8 mouse cellular contexts compared by ENCODE assay signal in the genomic region with DNA sequence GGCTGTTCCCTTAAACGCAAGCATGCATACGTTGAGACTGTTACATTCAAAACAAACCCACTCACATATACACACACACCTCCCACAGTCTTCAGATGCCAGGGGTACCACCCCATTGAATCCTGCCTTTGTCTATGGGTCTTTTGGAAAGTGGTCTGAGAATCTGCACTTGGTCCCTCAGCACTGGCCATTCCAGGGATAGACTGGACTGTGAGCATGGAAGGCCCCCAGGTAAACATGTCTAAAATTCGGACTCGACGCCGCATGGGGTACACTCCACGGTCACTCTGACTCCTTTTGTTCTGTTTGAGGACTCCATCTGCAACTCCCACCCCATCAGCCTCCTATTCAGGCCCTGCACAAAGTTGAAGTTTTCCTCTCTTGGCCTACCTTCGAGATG. TPM values are rescaled to one million over a fixed set of nuclear protein-coding genes. Genes with fewer than 3 reads are reported as not detected.
DNase-seq lines count a peak whose midpoint lies in the region; ATAC-seq lines count a peak whose summit lies in the region.

No protein-coding gene starts in this region.

- ATAC-seq in neural tube, embryonic 11.5 days (ENCODE audit: insufficient read depth, low FRiP score, low TSS enrichment): 0 out of 2 replicates have a peak, but pooled peaks have one; percentile 20
- ATAC-seq in megakaryocyte progenitor cell, adult 5-6 weeks (replicated peaks; ENCODE audit: poor library complexity): 0 out of 2 replicates have a peak, but pooled peaks have one; percentile 1
- ATAC-seq in activated CD4-positive, CD25-positive, alpha-beta regulatory T cell, adult 4 months: no peak

- no peak overlapping the region for H3K9ac ChIP-seq in neural tube, embryonic 11.5 days (ENCODE audit: low read length)

- 79% methylated on average over 8 of the region's 8 CpGs for WGBS in neural tube, embryonic 11.5 days

- H3K9me3 ChIP-seq in neural tube, embryonic 11.5 days (ENCODE audit: control insufficient read depth, low read length): no peaks in the 10 kb centered on the region

- H3K4me1 ChIP-seq in neural tube, embryonic 11.5 days (ENCODE audit: control insufficient read depth, insufficient read depth, low read length): peaks cover 4% of the 10 kb centered on the region; the same call in 1 of the 2 replicates

- H3K36me3 ChIP-seq in neural tube, embryonic 11.5 days (ENCODE audit: control insufficient read depth, insufficient read depth, low read length): no peaks in the 10 kb centered on the region

- H3K27ac ChIP-seq in neural tube, embryonic 11.5 days (ENCODE audit: low read depth, low read length): no peak overlapping the region

- H3K4me3 ChIP-seq in neural tube, embryonic 11.5 days (ENCODE audit: low read depth, low read length): no peak overlapping the region

- peaks cover 4% of the 10 kb centered on the region; the same call in 1 of the 2 replicates for H3K27me3 ChIP-seq in neural tube, embryonic 11.5 days (ENCODE audit: control insufficient read depth, insufficient read depth, low read length)

- peak overlapping the region; percentile 92 for H3K4me2 ChIP-seq in neural tube, embryonic 11.5 days (ENCODE audit: low read depth)

- peak; percentile 22 for DNase-seq in cerebellum, adult 8-10 months
- no peak for DNase-seq in cerebellum, adult 9-10 months
- no peak for DNase-seq in neural tube, embryonic 11.5 days (ENCODE audit: low spot score)
- DNase-seq in neural tube, embryonic 10.5 days (ENCODE audit: extremely low spot score, low spot score): no peak
- DNase-seq in right cerebral cortex, postnatal 36 days (ENCODE audit: low spot score in 2 of 2): no peak
- no peak for DNase-seq in gastrocnemius, adult 18-20 months (ENCODE audit: low spot score)

RNA-seq across cellular contexts. Expression of gene Ptprn2, which starts 0.5 kb away (rescaled TPM):
- polyA plus RNA-seq in neural tube, embryonic 11.5 days (2014; fragmentation: Nextera tagmentation; extraction: Ambion mirVana): 2.9 and 3.0 TPM in 2 replicates
- not detected in 2 replicates for total RNA-seq in megakaryocyte progenitor cell, adult 5-6 weeks (2015)
- not detected in 2 replicates for total RNA-seq in megakaryocyte progenitor cell, adult 5-6 weeks (2017)
- not detected for polyA plus RNA-seq in activated CD4-positive, CD25-positive, alpha-beta regulatory T cell, adult 4 months (2017; shearing (Covaris generic))
- total RNA-seq in gastrocnemius, adult 18-20 months (2021): not detected
